Mouse (Mus musculus) Patski (cell line): ENCODE measurements at regions not wholly inside any gene's neighbourhood (a gene's known extent, or its start where the extent isn't known, plus 50 kb on each side); places are given as distances from the start of the nearest gene placed in this dataset.

ENCODE experiments used
- ATAC-seq: fragments of 100-300 bp; one replicate; pipeline ENCODE4 v1.8.0; 2021
- CTCF ChIA-PET: fragments of 350-600 bp; sonication (Branson Sonifier 250); formaldehyde crosslinking; loops from one replicate; lab custom pipeline; 2022; ENCODE audit warnings: inconsistent platforms; lab: Charles Lee
- POLR2A ChIA-PET: fragments of 350-600 bp; sonication (Branson Sonifier 250); formaldehyde crosslinking; loops from one replicate; lab custom pipeline; 2022; ENCODE audit warnings: antibody characterized with exemption, inconsistent platforms; lab: Charles Lee
- DNase-seq: peaks from one replicate; pipeline ENCODE4 v3.0.0-alpha.2; 2011; ENCODE audit warnings: low read depth, low spot score
- H3K27me3 ChIP-seq: fragments of 371-371 bp; one replicate; pipeline ENCODE4 v1.5.1; 2021
- CTCF ChIP-seq: fragments of 100-300 bp; IDR thresholded peaks from one replicate; pipeline ENCODE4 v1.5.1; 2021
- in situ Hi-C: fragments of 300-500 bp; cut with MboI; formaldehyde crosslinking; loops from 3 replicates; pipeline ENCODE4 v1.11.1; 2018; ENCODE audit warnings: low pct_unique_long_range_greater_than_20kb, mixed read lengths

DNA sequence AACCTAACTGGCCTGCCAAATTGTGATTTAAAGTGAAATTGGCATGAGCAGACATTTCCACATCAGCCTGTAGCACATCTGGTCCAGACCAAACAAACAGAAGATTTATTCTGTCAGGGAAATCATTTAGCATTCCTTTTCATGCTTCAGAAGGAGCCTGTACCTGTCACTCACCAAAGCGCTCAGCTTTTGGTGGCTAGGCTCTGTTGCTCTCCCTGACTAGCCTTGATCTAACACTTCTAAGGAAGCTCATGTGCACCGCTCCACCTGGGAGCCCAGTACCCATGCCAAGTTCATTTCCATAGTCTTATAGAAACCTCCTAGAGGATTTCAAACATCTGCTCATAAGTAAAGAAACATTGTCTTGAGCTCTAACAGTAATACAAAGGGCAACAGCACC lies 253.8 kb upstream of the Tfap2d start:
- in situ Hi-C loops: no loop called here
- ChIA-PET POLR2A (no interaction called here), CTCF (no interaction called here)
- no peak for TF ChIP-seq CTCF
- peaks cover 6% of the 10 kb centered on the region for H3K27me3 ChIP-seq
- DNase-seq: no peak
- ATAC-seq: no peak

DNA sequence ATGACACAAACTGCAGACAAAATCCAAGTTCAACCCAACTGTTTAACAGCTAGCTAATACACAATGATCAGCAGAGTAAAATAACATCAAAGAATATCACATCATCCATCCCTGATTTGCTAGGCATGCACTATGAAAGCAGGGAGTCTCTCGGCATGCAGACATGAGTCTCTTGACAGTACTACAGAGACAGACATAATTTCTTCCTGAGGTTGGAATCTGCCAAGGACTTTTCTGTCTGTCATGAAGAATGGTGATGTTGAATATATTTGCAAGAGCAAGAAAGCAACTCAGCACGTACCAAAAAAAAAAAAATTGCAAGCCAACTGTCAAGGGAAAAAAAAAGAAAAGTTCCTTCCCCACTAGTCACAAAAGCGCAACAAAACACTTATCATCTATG lies 245.4 kb upstream of the Tfap2d start:
- TF ChIP-seq CTCF: no peak
- ATAC-seq (no peak), DNase-seq (no peak)
- ChIA-PET CTCF (no interaction called here), POLR2A (no interaction called here)
- in situ Hi-C loops: no loop called here
- H3K27me3 ChIP-seq: no peaks in the 10 kb centered on the region

DNA sequence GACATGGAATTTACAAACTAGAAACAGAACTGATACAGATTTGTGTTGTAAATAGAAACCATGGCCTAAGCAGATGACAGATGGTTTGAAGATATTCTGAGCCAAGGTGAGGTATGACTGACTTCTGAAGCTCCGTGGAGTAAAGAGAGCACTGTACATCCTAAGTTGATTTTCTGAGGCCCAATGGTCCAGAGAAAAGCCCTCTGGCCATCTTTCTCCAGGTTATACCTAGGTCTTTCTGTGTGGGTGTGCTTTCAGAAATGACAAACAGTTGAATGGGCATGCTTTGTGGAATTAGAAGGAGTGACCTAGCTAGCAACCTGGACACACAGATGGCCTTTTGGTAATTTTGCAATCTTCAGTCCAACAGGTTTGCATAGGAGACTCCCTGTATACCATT lies 199.6 kb upstream of the Tfap2d start:
- CTCF ChIA-PET: no interaction called here
- DNase-seq (no peak), ATAC-seq (no peak)
- POLR2A ChIA-PET: no interaction called here
- in situ Hi-C loops: no loop called here
- H3K27me3 ChIP-seq: no peaks in the 10 kb centered on the region
- TF ChIP-seq CTCF: no peak

DNA sequence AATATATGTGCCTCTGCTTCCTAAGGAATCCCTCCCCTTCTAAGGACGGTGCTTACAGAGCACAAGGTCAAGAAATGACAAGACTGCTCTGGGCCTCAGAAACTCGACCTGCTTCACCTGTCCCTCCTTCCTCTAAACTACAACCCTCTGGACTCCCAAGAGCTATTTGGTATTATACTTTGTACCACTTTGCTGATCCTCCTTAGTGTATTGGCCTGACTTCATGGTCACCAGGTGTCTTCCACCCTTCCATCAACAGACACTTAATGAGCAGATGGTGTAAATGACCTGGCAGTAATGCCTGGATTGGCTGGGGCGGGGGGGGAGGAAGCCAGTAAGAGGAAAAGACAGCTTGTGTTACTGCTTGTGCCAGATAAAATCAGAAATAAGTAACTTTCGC lies 199.1 kb upstream of the Tfap2d start:
- DNase-seq (no peak), ATAC-seq (no peak)
- TF ChIP-seq CTCF: no peak
- POLR2A ChIA-PET: no interaction called here
- CTCF ChIA-PET: no interaction called here
- H3K27me3 ChIP-seq: no peaks in the 10 kb centered on the region
- in situ Hi-C loops: no loop called here

DNA sequence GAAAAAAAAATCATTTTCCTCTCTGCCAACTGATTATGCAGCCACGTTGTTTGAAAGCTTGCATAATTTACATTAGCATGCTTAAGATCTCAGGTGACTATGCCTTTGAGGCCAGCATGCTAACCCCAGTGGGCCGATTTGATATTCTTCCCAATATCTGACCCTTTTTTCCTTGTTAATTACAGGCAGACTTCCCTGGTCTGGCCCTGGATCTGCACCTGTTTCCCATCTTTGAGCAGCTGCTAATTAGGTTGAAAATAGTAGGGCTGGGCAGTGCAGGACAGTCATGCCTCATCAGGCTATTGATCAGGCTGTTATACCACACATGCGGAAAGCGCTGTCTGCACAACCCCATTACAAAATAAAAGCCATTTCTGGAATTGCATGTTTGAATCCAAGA lies 191.2 kb upstream of the Tfap2d start:
- H3K27me3 ChIP-seq: no peaks in the 10 kb centered on the region
- TF ChIP-seq CTCF: no peak
- ATAC-seq (no peak), DNase-seq (no peak)
- in situ Hi-C loops: no loop called here
- POLR2A ChIA-PET: no interaction called here
- CTCF ChIA-PET: no interaction called here

DNA sequence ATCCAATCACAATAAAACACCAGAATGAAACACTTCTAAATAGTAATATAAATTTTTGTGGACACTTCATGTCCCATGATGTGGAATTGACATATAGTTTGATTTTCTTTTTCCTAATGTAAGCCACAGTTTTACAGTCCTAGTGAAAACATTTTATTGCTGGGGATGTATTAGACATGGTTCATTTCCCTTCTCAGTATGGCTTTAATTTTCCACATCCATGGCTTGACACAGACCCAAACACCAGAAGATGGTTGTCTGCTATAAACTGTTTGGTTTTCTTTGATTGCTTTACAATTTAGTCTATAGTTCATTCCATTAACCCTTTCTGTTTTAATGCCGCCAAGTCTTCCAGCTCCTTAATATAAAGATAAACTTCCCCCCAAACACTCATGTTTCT lies 146.5 kb upstream of the Tfap2d start:
- ChIA-PET CTCF (no interaction called here), POLR2A (no interaction called here)
- no peak for TF ChIP-seq CTCF
- in situ Hi-C loops: no loop called here
- H3K27me3 ChIP-seq: peaks cover 8% of the 10 kb centered on the region
- DNase-seq (no peak), ATAC-seq (no peak)

DNA sequence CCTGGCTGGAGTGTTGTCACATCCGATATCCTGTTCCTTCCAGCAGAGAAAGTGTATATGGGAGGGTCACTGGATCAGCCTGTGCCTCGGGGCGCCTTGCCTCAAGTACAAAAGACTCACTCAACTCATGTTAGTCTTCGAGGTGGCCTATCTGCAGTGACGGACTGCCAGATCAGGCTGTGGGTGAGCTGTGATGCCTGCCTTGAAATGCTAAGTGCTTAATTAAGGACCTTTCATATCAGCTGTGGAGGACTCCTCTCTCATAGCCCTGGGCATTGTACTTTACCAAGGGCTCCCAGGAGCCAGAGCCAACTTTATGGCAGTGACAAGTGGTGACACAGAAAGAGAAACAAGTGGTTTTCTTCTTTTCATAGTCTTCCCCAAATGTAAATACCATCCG lies 145.8 kb upstream of the Tfap2d start:
- POLR2A ChIA-PET: no interaction called here
- peaks cover 8% of the 10 kb centered on the region for H3K27me3 ChIP-seq
- CTCF ChIA-PET: no interaction called here
- ATAC-seq: no peak
- in situ Hi-C loops: no loop called here
- no peak for DNase-seq
- no peak for TF ChIP-seq CTCF

DNA sequence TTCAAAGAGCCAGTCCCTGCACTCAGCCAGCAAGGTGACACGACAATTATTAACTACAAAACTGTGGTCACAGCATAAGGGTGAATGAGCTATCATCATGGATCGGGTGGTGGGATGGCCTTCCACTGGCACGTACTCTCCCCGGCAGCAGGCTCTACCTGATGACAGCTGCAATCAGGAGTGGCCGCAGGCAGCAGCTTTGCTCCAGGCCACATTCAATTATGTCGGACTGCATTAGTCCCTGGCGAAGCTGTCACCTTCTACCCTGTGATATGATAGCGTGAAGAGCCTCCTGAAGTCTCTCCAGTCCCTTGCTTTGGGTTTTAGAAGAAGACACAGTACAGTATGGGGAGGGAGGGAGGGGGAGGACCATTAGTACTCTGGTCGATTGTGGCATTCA lies 141.4 kb upstream of the Tfap2d start:
- in situ Hi-C loops: no loop called here
- ATAC-seq: no peak
- POLR2A ChIA-PET: no interaction called here
- no peak for DNase-seq
- CTCF ChIA-PET: no interaction called here
- no peaks in the 10 kb centered on the region for H3K27me3 ChIP-seq
- TF ChIP-seq CTCF: no peak

DNA sequence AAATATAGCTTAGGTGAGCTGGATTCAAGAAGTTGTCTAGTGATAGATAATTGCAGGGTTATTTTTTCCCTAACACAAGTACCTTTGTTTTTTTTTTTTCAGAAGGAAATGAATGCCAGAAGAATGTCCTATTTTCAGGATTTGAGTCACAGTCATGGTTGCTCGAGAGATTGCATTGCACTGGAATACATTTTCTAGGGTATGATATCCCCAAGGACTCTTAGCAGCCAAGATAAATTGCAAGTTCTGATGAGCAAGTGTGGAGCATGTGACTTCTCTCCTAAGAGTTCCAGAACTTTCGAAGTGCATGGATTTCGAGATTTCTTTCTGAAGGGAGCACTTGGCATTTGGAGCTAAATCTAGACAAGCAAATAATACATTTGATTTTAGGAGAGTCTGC lies 140.9 kb upstream of the Tfap2d start:
- H3K27me3 ChIP-seq: no peaks in the 10 kb centered on the region
- in situ Hi-C loops: no loop called here
- DNase-seq: no peak
- ChIA-PET POLR2A (no interaction called here), CTCF (interaction anchor here (0.7 kb wide), 1 partner anchor 756 kb away, joined by 4 read pairs; no protein-coding TSS in a partner anchor)
- TF ChIP-seq CTCF: no peak
- no peak for ATAC-seq

DNA sequence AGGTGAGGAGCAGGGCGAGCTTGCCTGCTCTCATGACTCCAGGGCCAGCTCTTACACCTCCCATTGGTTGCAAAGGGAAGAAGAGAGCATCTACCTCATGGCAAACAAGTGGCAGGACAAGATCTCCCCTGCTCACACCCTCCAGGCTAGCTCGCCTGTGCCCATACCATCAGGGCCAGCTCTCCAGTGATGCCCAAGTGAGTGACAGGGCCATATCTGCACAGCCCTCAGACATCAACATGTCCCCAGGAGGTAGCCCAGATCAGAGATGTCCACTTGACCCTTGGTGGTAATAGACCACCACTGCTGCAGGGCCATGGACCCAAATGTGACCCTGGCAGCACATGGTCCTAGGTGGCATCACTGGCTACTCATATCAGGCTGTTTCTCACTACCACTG lies 133.9 kb upstream of the Tfap2d start:
- TF ChIP-seq CTCF: no peak
- in situ Hi-C loops: no loop called here
- ChIA-PET POLR2A (no interaction called here), CTCF (interaction anchor here (1.3 kb wide), 1 partner anchor 16 kb away, joined by 3 read pairs; no protein-coding TSS in a partner anchor)
- ATAC-seq (no peak), DNase-seq (no peak)
- peaks cover 5% of the 10 kb centered on the region for H3K27me3 ChIP-seq

DNA sequence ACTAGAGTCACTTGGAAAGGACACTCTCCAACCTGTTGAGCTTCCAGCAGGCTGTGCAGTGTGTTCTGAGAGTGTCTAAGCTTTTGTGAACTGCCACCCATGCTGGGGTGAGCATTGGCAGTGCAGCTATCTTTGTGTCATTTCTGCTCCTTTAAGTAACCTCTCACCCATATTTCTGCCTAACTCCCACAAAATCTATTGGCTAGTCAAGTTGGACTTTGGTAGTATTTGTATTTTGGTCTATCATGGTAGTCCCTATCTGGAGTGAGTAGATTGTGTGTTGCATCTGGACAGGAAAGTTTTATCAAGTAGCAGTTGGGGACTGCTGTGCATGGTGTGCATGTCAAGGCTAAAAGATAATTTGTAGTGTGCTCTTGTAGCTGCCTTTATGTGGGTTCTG lies 132.6 kb upstream of the Tfap2d start:
- in situ Hi-C loops: loop anchor here (10.0 kb wide), 1 partner anchor 605 kb away; no protein-coding TSS in a partner anchor
- DNase-seq (no peak), ATAC-seq (no peak)
- ChIA-PET CTCF (interaction anchor here (1.5 kb wide), 1 partner anchor 10 kb away, joined by 5 read pairs; no protein-coding TSS in a partner anchor), POLR2A (no interaction called here)
- no peak for TF ChIP-seq CTCF
- peaks cover 6% of the 10 kb centered on the region for H3K27me3 ChIP-seq

DNA sequence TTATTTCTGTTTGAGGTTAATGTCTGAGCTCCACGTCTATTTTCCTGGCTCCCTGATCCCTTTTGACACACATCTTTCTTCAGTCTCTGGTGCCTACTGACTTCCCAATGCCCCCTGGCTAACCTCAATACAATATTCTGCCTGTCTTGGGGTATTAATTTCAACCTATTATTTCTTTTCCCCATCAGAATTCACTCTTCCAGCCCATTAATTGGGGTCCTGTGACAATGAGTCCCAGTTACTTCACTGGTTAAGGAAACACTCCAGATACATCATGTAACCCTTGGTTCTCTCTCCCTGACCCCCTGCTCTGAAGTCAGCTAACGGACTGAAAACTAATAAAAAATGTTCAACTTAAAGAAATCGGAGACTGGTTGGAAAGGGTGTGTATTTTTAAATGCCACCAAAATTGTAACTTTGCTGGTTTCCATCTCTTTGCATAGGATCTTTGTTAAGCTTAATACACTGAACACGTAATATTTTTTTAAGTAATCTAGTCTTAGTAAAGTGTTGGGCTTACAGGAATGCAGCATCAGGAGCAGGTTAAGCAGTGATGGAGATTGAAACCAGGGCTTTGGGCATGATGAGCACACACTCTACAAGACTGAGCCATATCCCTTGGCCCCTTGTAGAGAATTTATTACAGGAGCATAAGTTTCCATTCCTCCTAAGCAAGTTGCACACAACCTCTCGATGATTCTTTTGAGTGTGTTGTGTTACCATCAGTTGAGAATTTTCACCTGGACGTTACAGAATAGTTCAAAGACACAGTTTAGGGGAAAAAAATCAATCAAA lies 128.8 kb upstream of the Tfap2d start:
- in situ Hi-C loops: loop anchor here (10.0 kb wide), 1 partner anchor 609 kb away; no protein-coding TSS in a partner anchor
- TF ChIP-seq CTCF: no peak
- H3K27me3 ChIP-seq: peaks cover 19% of the 10 kb centered on the region
- CTCF ChIA-PET: no interaction called here
- POLR2A ChIA-PET: no interaction called here
- ATAC-seq (no peak), DNase-seq (no peak)
